Mouse (Mus musculus) A20 (cell line): ENCODE measurements around the gene Tbcb.
"Not testable (repeated sequence)": the region's sequence is repeated elsewhere in the genome, so short reads cannot be mapped to it uniquely, and the experiment has no call there.

Experiments
- DNase-seq: peaks from one replicate; pipeline ENCODE4 v3.0.0-alpha.2; 2011; ENCODE audit warnings: low read depth, low spot score

Gene Tbcb

DNA sequence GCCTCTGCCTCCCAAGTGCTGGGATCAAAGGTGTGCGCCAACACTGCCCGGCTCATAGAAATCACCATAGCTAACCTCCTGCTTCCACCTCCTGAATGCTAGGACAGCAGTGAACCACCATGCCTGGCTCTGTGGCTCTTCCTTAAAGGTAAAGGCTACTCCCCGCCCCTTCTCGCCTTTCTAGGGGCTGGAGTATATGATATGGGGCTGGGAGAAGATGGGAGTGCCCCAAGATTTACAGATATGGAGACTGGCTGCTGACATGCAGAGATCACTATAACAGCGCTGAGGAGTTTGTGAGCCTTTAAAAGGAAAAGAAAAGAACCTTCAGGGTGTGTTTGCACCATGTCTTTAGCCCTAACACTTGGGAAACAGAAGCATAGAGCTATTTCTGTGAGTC, 9.9 kb downstream of the Tbcb start:
- DNase-seq, result no peak

DNA sequence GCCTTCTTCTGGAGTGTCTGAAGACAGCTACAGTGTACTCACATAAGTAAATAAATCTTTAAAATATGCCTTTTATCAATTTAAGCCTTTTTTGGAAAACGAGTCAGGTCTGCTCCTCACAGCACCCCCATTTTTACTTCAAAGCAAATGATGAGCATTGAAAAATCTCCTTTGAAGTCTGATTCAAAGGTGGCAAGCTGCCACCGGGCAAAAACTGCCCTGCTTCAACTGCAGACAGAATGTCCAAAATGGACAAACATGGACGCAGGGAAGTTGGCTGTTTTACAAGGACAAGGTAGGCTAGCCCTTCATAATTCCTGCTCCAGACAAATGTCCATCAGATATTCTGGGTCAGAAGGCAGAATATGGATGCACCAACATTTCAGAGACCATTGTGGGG, 10.6 kb downstream of the Tbcb start:
- no peak for DNase-seq

DNA sequence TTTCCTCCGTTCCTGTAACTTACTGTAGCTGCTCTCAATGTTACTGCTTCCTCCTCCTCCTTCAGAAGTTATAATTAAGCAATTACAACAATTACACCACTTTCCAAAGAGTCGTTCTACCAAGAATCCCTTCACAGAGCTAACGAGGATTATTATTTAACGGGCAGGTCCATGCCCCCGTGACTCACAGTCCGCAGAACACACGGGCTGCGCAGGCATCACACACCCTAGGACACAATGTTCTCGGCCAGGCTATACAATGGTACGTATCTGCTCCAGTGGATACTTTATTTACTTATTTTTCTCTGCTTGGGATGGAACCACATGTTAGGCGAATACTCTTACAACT, 12.1 kb downstream of the Tbcb start:
- no peak for DNase-seq

DNA sequence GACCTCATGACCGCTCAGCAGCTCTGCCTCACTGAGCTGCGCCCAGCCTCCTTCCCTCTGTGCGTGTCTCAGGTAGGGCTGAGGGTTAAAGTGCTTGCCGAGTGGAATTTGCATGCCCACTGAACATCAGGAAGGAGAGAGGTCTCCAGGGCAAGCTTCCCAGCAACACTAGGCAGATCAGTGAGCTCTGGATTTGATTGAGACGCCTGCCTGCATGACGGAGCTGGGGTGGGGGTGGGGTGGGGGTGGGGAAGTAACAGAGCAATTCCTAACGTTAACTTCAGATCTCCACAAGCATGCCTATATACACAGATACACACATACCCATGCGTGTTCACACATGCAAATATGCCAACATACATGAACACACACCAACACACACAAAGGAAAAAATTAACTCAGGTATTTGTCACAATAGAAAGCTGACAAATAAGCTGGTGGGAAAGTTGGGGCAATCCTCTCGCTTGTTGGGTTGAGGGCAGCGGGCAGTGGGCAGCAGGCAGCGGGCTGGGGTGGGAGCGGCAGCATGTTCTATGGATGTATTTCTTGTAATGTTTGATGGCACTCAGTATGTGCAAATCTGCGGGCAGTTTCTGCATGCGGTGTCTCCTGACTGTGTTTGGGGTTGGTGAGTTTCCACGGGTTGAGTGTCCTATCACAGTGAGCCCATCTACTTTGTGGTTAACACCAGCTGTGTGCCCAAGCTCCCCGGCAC, 12.6 kb downstream of the Tbcb start:
- peak; percentile 57 for DNase-seq

DNA sequence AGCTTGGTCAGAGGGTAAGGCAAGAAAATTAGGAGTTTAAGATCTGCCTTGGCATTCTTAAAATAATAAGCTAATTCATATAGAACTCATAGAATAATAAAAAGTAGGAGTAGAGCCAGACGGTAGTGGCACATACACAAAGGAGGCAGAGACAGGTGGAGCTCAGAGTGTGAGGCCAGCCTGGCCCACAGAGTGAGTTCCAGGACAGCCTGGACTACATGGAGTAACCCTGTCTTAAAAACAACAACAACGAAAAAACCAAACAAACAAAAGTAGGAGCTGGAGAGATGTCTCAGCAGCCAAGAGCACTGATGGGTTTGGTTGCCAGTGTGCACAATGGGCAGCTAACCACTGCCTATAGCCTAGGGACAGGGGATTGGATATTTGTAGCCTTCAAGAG, 14.8 kb downstream of the Tbcb start:
- no peak for DNase-seq

DNA sequence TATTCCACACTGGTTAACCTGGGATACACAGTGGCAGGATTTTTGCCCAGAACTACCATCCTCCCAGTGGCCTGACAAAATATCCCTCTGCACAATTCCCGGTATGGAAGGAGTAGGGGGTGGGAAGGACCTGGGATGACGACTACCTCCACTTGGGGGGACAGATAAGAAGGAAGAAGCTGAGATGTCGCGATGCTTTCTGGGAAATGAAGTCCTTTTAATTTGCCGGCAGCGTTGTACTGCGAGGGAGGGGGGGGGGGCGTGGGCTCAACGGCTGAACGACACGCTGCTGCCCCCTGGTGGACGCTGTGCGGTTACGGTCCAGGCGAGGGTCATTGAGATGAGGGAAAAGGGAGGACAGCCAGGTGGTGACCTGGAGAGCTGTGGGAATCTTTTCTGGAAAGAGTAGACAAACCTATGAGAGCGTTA, 15.3 kb downstream of the Tbcb start:
- peak; percentile 80 for DNase-seq

DNA sequence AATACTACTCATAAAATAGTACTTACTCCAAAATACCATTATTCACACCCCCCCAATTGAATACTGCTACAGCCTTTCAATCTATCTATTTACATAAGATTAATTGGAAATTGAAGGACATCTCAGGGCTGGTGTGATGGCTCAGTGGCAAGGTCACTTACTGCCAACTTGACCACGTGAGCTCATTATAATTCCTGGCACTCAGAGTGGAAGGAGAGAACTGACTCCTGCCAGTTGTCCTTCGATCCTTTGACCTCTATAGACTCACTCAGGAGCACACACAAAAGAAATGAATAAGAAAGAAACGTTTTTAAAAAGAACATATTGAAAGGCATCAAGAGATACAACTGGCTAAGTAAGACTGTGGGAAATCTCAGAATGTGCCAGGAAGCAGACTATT, 16.2 kb downstream of the Tbcb start:
- no peak for DNase-seq

DNA sequence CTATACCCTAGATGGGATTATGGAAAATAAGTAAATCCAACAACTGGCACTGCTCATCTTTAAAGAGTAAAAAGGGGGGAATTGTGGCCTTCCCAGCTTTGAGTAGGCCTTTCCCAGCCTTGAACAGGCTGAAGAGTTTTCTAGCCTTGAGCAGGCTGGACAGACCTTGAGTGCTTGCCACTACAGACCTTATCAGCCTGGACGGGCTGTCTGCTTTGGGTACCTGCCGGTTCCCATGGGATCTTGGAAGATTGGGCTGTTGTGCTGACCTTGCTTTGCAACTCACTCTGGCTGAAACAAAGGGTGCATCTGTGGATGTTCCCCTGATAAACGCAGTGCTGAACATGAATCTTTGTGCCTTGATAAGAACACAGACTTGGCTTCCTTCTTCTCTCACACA, 18.2 kb downstream of the Tbcb start:
- no peak for DNase-seq

DNA sequence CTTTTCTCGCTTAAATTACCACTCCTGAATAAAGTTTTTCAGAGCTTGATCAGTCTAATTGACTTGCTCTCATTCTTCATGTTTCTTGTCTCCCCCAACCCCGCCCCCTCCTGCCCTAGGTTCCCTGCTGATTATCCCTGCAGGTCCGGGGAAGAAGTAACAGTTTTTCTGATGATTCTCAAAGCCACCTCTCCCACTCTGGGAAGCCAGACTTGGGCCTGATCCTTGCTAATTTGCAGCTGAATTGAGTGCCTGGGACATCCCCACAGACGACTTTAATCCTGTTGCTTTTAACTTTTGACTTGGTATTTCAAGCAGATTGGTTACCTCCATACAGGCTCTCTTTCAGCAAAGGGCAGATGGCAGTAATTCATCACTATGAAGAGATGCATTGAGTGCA, 21.0 kb downstream of the Tbcb start:
- DNase-seq, result no peak

DNA sequence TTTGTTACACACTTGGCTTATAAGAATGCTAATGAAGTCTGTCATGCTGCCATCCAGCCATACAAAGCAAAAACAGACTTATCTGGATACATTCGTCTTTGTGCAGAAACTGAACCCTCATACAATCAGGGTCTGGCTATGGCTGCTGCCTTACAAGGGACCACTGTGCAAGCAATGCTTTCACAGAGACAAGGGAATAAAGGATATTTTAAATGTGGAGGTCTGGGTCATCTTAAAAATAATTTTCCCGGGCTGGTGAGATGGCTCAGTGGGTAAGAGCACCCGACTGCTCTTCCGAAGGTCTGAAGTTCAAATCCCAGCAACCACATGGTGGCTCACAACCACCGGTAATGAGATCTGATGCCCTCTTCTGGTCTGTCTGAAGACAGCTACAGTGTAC, 25.7 kb downstream of the Tbcb start:
- DNase-seq, result not testable (repeated sequence)

DNA sequence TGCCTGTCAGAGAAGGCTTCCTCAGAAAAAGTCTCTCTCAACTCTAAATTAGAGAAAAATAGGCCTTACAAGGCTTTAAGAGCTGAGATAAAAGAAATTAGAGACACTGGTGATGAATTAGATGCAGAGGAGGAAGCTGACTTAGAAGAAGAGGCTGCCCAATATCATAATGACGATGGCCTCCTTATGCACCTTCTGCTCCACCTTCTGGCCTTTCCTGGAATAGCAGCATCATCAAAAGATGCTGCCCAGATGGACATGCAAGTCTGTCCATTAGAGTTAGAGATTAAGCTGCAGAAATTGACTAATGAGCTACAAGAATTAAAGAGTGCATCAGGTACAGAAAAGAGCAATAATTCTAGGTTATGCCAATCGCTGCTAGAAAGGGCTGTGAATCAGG, 26.7 kb downstream of the Tbcb start:
- DNase-seq, result peak; percentile 77

DNA sequence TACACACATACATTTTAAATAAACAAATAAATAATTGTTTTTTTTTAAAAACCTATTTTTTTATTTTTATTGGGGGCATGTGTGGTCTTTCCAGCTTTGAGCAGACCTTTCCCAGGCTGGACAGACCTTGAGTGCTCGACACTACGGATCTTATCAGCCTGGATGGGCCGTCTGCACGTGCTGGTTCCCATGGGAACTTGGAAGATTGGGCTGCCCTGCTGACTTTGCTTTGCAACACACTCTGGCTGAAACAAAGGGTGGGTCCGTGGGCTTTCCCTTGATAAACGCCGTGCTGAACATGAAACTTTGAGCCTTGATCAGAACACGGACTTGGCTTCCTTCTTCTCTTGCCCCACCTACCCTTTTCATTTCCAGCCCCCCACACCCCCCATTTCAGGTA, 27.7 kb downstream of the Tbcb start:
- DNase-seq, result no peak

DNA sequence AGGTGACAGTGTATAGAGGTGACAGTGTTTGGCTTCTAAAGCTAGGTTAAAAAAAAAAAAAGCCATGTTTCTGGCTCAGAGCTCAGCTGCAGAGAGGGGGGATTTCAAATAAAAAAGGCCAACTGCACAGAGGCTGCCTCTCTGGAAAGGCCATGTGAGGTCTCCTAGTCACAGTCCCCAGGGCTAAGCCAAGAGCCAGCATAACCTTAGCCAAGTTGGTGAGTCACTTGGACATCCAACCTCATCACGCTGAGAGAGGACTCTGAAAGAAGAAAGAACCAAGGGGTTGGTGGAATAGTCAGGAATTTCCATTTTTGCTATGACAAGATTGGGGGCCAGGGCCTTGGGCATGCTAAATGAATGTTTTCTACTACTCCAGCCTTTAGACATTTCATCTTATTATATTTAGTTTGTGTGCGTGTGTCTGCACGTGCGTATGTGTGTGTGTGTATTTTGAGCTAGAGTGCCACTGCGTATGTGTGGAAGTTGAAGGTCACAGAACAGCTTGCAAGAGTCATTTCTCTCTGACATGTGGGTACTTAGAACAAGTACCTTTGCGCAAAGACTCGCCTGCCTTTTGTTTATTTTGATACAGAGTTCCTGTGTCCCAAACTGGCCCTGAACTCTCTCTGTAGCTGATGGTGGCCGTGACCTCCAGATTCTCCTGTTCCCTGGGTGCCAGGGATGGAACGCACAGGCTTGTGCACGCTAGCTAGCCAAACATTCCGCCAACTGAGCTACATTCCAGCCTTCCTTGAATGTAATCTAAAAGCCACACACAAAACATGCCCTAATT, 29.0 kb downstream of the Tbcb start:
- DNase-seq, result no peak

DNA sequence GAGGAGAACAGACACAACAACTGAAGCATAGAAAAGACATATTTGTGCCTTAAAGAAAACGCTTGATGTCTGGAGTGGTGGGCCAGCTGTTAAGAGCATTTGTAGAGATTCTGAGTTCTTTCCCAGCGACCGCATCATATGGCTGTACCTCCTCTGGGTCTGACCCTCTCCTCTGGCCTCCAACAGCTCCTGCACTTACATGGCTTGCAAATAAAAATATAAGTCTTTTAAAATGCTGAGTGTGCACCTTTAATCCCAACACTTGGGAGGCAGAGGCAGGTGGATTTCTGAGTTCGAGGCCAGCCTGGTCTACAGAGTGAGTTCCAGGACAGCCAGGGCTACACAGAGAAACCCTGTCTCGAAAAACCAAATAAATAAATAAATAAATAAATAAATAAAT, 31.4 kb downstream of the Tbcb start:
- not testable (repeated sequence) for DNase-seq

DNA sequence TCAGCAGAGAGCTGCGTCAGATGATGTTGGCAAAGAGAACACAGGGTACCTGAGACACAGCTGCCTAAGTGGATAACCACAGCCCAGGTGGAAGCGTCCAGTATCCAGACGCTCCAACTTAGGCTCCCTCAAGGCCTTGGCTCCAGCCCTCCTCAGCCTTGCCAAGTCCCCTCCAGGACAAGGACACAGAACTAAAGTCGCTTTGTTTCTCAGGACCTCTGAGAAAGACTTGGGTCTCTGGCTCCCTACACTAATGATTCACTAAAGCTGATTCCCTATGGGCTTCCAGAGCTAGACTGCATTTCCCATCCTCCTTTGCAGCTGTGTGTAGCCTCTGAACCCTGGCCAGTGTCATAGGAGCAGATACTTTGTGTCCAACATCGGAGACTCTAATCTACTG, 31.9 kb downstream of the Tbcb start:
- DNase-seq, result no peak

DNA sequence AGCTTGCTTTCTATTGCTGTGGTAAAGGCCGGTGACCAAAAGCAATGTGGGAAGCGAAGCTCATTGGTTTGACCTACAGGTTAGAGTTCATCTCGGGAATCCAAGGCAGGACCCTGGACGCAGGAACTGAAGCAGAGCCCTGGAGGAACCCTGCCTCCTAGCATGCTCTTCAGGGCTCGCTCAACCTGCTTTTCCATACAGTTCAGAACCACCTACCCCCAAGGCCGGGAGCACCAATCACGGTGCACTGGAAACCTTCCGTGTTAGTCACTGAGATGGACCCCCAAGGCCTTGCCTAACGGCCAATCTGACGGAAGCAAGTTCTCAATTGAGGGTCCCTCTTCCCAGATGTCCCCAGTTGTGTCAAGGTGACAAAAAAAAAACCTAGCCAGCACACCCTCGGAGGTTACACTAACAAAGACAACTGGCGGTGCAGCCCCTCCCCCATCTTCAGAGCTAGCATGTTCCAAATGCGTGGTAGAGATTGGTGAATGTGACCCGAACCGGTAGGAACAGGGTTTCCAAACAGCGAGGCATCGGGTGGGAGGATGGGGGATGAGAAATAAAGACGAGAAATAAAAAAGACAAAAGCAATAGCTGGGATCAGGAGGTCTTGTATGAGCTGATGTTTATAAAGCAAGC, 32.5 kb downstream of the Tbcb start:
- no peak for DNase-seq

DNA sequence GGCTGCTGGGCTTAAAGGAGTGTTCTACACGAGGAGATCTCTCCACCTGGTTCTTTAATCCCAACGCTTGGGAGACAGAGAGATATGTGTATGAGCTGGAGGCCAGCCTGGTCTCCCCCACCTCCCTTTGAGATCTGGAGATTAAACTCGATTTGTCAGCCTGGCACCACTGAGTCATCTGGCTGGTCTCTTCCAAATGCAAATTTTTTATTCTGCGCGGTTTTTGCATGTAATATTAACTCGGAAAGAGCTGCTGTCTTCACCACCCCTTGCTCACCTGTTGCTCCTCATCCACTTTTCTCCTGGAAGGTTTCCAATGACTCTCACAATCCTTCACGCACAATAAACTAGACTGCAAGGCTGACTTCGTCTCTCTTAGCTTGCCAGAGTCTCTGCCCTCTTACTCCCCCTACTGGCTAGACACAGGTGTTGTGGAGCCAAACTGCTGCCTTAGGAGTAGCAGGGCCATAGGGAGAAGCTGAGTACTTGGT, 33.5 kb downstream of the Tbcb start, which contains the start of gene Capns1:
TSS of gene Capns1 (minus strand) at position 331 of the 491 bp plus-strand sequence.
- DNase-seq, result peak; percentile 81

DNA sequence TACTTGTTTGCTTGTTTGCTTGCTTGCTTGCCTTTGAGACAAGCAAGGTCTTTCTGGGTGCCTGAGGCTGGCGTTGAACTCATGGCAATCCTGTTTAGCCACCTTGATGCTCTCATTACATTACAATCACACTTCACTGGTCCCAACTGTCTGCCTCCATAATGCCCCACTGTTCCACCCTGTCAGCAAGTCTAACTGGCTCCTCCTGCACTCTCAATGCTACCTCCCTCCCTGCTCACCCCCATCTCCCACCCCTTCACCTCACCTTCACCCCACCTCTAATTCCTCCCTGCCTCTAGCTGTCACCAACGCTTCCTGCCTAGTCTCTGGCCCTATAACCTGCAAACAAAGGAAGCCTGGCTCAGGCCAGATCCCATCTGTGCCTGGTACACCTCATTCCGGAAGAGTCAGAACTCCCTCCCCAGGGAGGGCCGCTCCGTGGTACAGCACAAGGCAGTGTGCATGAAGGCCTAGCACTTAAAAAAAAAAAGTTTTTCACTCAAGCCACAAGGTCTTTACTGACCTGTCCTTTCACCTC, 34.4 kb downstream of the Tbcb start:
- DNase-seq, result no peak

DNA sequence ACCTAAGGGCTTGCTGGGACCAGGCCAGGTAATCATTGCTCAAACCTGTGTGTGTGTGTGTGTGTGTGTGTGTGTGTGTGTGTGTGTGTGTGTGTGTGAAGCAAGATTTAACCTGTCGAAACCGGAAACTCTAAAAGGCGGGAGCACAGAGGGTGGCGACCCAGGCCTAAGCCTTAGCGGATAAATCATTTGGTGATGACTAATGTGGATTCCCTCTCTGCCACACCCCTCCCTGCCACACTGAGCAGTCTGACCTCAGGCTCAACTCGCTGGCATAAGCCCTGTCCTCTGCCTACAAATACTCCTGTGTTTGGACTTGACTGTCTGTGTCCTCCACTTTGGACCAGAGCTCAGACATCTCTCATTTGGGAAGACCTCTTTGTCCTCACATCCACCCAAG, 35.9 kb downstream of the Tbcb start:
- DNase-seq, result no peak

DNA sequence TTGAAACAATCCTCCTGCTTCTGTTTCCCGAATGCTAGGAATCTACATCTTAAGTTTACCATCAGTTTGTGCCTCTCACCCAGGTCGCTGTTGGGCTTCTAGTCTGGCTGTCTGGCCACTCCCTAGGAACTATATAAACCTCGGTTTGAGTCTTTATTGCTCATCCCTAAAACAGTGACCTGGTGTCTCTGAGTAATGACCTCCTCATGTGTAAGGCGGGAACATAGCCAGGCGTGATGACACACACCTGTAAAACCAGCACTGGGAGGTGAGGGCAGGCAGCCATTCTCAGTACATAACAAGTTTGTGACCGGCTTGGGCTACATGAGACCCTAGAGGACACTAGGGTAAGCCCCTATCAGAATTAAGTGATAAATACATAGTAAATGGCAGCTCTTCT, 36.6 kb downstream of the Tbcb start:
- DNase-seq, result no peak

DNA sequence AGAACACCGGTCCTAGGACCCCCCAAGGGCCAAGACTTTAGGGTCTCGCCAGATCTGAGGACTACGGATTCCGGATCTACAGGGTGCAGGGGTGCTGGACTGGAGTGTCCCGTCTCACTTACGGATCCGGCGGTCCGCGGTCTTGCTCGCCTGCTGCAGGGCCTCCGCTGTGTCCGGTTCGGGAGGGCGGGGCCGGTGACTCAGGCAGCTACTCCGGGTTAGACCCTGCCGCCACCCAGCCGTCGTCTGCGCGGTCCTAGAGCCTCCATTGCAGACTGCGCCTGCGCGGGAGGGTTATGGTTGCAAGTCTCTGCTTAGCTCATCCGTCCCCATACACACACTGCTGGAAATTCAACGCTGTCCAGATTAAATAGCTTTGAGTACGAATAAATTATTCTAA, 37.2 kb downstream of the Tbcb start:
- DNase-seq, result peak; percentile 94

DNA sequence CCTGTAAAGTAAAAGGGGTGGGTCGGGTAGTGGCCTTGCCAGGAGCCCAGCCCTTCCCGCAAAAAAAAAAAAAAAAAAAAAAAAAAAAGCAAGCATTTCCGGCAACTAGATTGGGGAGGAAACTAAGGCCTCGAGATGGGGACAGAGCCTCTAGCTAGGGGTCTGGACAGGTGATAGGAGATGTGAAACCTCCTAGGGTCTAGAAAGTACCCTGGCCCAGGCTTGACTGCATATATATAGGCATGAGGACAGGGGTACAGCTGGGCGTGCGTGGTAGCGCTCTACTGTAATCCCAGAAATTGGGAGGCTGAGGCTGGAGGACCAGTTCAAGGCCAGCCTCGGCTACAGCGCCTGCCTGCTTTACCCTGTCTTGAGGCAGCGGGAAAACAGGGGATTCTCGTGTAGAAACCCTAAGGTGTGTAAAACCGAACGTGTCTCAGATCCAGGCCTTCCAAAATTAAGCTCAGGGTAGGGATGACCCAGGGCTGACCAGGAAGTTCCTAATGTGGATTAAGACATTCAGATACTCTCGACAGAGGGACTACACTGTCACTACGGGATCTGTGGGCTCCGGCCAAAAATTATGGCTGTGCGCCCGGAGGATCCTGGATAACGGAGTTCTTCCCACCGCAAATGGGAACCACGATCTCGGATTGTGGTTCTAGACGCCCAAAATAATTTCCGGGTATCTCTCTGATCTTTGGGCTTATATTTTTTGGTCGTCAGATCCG, 37.8 kb downstream of the Tbcb start:
- DNase-seq, result peak; percentile 70
